Mouse (Mus musculus): ENCODE results near the gene Plekha6.

Plekha6 gene

DNA sequence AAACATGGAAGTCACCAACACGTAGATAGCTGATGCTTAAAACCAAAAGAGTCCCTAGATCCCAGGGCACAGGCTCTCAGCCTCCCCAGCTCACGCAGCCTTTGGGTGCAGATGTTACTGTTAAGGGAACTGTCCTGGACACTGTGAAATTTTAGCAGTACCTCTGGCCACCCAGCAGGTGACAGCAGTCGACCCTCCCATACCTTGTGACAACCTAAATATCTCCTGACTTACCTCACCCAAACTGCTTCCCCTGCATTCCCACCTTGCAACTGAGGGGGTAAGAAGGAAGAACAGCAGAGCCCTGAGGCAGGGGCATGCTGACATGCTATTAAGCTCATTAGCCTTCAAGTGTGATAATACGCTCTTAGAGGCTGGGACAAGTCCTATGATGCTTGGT lies 147.2 kb downstream of the Plekha6 start:
- TF ChIP-seq GATA4 (IDR thresholded peaks at IDR 0.05; ENCODE audit: insufficient replicate concordance, low read length) = no peak

- no peak for TF ChIP-seq GATA4 (IDR thresholded peaks at IDR 0.05; ENCODE audit: insufficient replicate concordance, low read length)
These were observed 147.9 kb downstream of the Plekha6 start for GRCm38 (mm10) chr1:133311946-133312345.

DNA sequence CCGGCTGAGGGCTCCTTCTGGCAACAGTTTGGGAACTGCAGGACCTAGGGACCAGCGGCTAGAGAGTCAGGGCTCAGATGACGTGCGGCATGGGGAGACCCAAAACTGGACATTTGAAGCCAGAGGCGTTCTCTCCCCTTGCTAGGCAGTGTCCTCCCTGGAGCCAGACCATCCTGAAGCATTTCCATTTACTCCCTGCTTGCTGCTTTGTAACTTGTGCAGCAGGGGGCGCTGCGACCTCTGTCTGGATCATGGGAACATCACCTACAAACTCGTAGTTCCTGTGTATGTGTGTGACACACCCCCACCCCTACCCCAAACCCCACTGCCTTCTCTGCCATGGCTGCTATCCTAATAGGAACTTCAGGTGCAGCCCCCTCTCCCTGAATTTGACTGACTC lies 150.4 kb downstream of the Plekha6 start:
- TF ChIP-seq GATA4 (IDR thresholded peaks at IDR 0.05; ENCODE audit: insufficient replicate concordance, low read length) = no peak

GRCm38 (mm10) chr1:133315775-133316174 lies 151.8 kb downstream of the Plekha6 start:
- no peak for TF ChIP-seq GATA4 (IDR thresholded peaks at IDR 0.05; ENCODE audit: insufficient replicate concordance, low read length)

GRCm38 (mm10) chr1:133316577-133316976 lies 152.6 kb downstream of the Plekha6 start:
- no peak for TF ChIP-seq GATA4 (IDR thresholded peaks at IDR 0.05; ENCODE audit: insufficient replicate concordance, low read length)

GRCm38 (mm10) chr1:133317149-133317548 lies 153.1 kb downstream of the Plekha6 start:
- no peak for TF ChIP-seq GATA4 (IDR thresholded peaks at IDR 0.05; ENCODE audit: insufficient replicate concordance, low read length)

DNA sequence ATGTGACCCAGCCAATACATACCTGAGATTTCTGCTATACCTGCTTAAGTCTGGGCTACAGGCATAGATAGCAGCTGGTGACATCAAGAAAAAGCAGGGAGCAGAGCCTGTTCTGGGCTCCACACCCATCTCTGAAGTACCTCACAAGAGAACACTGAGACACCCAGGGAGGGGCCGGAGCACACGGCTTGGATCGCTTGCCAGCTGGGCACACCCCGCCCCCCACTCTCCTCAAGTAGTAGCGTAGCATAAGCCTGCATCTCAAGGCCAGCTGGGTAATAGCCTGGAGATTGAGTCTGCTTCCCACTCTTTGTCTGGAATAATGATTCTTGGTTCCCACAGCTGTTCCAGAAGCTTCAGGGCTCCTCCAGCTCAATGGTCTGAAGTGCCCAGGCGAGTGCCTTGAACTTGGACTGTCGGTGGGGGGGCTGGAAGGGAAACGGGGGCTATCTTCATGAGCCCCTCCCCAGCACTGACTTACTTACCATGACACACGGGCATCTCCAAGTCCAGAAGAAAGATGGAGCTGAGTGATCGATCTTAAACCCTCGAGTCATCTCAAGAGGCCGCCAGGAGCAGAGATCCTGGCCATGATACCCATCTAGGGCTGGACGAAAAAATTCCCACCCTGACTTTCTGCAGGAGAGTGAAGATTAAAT lies 157.4 kb downstream of the Plekha6 start, which contains the start of gene Kiss1:
Kiss1 (plus strand) TSS at position 609 of the 659 bp plus-strand sequence.
- no peak for TF ChIP-seq GATA4 (IDR thresholded peaks at IDR 0.05; ENCODE audit: insufficient replicate concordance, low read length)

DNA sequence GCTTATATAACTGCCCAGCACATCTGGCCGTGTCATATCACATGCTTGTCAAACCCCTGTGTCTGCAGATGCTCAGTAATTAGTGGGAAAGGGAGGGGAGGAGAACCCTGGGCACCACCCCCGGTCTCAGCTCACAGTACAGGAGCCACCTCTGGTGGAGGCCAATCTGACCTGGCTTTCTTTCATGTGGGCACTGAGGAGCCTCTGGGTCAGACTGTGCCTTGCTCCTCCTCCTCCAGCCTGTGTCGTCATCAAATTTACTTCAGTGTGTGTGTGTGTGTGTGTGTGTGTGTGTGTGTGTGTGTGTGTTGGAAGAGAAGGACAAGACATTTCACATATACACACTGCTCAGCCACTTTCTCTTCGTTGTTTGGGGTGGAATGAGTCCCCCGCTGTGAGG lies 159.3 kb downstream of the Plekha6 start:
- no peak for TF ChIP-seq GATA4 (IDR thresholded peaks at IDR 0.05; ENCODE audit: insufficient replicate concordance, low read length)

DNA sequence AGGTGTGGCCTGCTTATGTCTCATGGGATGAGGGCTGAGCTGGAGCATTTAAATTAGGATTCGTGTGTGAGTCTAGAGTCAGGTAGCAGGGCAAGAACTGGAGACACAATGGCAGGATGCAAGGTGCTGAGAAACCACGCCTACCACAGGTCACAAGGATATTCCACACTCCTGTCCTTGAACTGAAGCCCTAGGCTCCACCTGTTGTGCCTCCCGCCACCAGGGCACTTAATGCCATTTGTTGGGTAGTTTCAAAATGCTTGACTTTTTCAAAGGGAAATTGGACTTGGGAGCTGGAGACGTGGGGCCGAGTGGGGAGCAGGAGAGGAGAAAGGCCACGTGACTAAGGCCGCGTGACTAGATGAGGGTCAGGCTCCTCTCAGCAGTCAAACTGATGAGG lies 161.9 kb downstream of the Plekha6 start:
- no peak for TF ChIP-seq GATA4 (IDR thresholded peaks at IDR 0.05; ENCODE audit: insufficient replicate concordance, low read length)

DNA sequence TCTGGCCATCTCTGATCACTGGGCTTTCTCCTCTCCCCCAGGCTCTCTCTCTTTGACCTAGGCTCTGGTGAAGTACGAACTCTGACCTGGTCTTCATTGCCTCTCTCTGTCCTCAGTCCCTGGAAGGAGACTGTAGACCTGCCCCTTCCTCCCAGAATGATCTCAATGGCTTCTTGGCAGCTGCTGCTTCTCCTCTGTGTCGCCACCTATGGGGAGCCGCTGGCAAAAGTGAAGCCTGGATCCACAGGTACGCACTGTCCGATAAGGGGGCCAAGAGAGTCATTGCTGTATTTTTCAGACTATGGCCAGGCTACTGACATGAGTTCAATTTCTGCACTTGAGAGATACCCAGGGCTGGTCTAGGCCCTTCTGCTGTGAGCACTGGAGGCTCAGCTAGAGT lies 163.1 kb downstream of the Plekha6 start:
- TF ChIP-seq GATA4 (IDR thresholded peaks at IDR 0.05; ENCODE audit: insufficient replicate concordance, low read length) = no peak

- TF ChIP-seq GATA4 (IDR thresholded peaks at IDR 0.05; ENCODE audit: insufficient replicate concordance, low read length) = no peak
These were observed 164.3 kb downstream of the Plekha6 start for GRCm38 (mm10) chr1:133328299-133328795.

GRCm38 (mm10) chr1:133328896-133329637 lies 165.1 kb downstream of the Plekha6 start:
- no peak for TF ChIP-seq GATA4 (IDR thresholded peaks at IDR 0.05; ENCODE audit: insufficient replicate concordance, low read length)

DNA sequence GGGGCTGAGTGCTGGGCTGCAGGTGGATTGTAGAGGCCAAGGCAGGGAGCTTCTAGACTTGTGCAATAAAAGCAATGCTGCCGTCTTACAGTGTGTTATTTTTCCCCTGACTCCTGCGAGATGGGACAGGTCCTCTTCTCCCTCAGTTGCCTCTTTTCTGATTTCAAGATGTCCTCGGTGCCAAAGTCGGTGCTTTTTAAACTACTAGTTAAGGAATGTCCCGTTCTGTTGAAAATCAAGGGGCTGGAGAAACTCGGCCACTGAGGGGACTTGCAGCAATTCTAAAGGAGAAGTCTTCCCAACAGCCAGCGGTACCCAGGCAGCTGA lies 165.6 kb downstream of the Plekha6 start:
- no peak for TF ChIP-seq GATA4 (IDR thresholded peaks at IDR 0.05; ENCODE audit: insufficient replicate concordance, low read length)

- TF ChIP-seq GATA4 (IDR thresholded peaks at IDR 0.05; ENCODE audit: insufficient replicate concordance, low read length) = no peak
These were observed 167.1 kb downstream of the Plekha6 start for GRCm38 (mm10) chr1:133331142-133331541.

DNA sequence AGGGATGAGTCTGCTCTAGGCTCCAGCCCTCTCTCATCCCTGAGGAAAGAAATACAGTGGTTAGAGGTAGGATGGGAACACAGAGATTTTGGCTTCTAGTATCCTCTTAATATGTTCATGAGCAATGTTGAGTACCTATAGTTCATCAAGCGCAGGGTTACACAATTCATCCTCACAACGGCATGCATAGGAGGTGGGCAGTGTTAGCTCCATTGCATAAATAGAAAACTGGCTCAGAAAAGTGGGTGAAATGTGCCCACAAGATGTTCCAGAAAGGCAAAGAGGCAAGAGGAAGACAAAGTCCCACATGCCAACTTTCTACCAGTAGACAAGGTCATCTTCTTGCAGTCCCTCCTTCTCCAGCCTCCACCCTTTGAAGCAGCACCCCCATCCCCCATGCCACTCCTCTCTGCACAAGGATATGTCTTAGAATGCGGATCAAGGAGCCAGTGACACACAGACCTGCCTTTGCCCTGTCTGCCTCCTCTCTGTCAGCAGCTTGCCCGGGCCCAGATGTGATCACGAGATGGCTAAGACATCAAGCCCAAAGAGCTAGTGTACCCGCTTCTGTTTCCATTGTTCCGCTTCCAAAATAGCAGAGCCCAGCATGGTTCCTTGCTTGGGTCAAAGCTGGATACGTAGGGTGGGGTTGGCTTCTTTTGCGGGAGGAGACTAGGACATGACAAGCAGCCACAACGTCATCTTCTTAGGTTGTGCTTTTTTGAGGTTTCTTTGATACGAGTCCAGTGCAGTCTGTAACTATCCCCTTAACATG lies 168.8 kb downstream of the Plekha6 start:
- TF ChIP-seq GATA4 (IDR thresholded peaks at IDR 0.05; ENCODE audit: insufficient replicate concordance, low read length) = no peak

GRCm38 (mm10) chr1:133333937-133334336 lies 169.9 kb downstream of the Plekha6 start:
- TF ChIP-seq GATA4 (IDR thresholded peaks at IDR 0.05; ENCODE audit: insufficient replicate concordance, low read length) = no peak

Measured in liver, adult (tissue).